Mouse (Mus musculus) CD4-positive, CD25-positive, alpha-beta regulatory T cell (primary cell): ENCODE data around the gene Trnau1ap. TPM values are rescaled to one million over a fixed set of nuclear protein-coding genes. Genes with fewer than 3 reads are reported as not detected.

Experiments used
- polyA plus RNA-seq: library from polyadenylated mRNA; unstranded; fragments of 100-300 nt; shearing (Covaris generic); gene quantifications from one replicate; pipeline ENCODE4 v1.2.1, GENCODE M21; 2017

Gene Trnau1ap
- polyA plus RNA-seq = 78.8 TPM

GRCm38 (mm10) chr4:132329115-132329834, at the start of gene Trnau1ap:
Gene Trnau1ap (minus strand): TSS chr4:132329538.

GRCm38 (mm10) chr4:132353481-132353885, 24.1 kb upstream of the Trnau1ap start, which contains the start of gene Rcc1:
Gene Rcc1 (minus strand): TSS chr4:132353605.

GRCm38 (mm10) chr4:132302939-132303479, 26.3 kb downstream of the Trnau1ap start, which contains the start of gene Rab42:
Gene Rab42 (minus strand): TSS chr4:132303385.

GRCm38 (mm10) chr4:132274156-132274862, 55.0 kb downstream of the Trnau1ap start, which contains the start of gene Taf12:
Gene Taf12 (plus strand): TSS chr4:132274375.

Other genes starting within 250 kb of the Trnau1ap start
- gene Oprd1, start 185.1 kb downstream of the Trnau1ap start, polyA plus RNA-seq = not detected
- gene Ythdf2, start 117.2 kb downstream of the Trnau1ap start, polyA plus RNA-seq = 124 TPM
- 6.3 TPM for gene Gmeb1, start 67.9 kb downstream of the Trnau1ap start, polyA plus RNA-seq
- 80.0 TPM for gene Taf12, start 55.2 kb downstream of the Trnau1ap start, polyA plus RNA-seq
- 0.24 TPM for gene Rab42, start 26.2 kb downstream of the Trnau1ap start, polyA plus RNA-seq
- 28.4 TPM for gene Rcc1, start 24.1 kb upstream of the Trnau1ap start, polyA plus RNA-seq
- gene Phactr4, start 93.0 kb upstream of the Trnau1ap start, polyA plus RNA-seq = 3.0 TPM
- gene Med18, start 134.4 kb upstream of the Trnau1ap start, polyA plus RNA-seq = 27.3 TPM
- gene Sesn2, start 181.0 kb upstream of the Trnau1ap start, polyA plus RNA-seq = 8.3 TPM
- 178 TPM for gene Atpif1, start 204.1 kb upstream of the Trnau1ap start, polyA plus RNA-seq
- 237 TPM for gene Dnajc8, start 206.0 kb upstream of the Trnau1ap start, polyA plus RNA-seq
- 0.35 TPM for gene Ptafr, start 234.5 kb upstream of the Trnau1ap start, polyA plus RNA-seq